Mouse (Mus musculus) T-cell, adult 66 days (primary cell): ENCODE data around the gene Usp17ld. TPM values are rescaled to one million over a fixed set of nuclear protein-coding genes. Genes with fewer than 3 reads are reported as not detected.

Experiments used
- total RNA-seq, 2 experiments: library from RNA; stranded (reverse); gene quantifications; 3 replicates in 1 of 2; 4 replicates in 1 of 2; pipeline ENCODE4 v1.2.4; 2023

Usp17ld gene
- not detected for total RNA-seq

DNA sequence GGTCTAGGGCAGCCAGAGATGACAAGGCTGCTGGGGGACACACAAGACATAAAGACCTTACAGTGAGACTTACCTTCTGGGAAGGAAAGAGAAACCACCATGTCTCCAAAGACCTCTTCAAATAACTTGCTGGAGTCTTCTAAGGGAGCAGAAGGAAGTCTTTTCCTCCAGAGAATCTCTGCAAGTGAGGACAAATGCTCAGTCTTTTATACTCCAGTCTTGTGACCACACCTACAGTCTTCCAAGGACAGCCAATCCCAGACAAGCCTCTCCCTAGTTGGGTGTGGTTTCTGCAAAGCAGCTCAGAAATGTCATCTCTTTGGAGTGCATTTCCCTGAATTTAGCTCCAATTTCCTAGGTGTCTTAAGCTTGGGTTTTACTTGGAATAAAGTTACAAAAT, at the start of gene Usp17ld:
Gene Usp17ld, minus strand, starts transcription at position 101 of the 400 bp plus-strand sequence.

DNA sequence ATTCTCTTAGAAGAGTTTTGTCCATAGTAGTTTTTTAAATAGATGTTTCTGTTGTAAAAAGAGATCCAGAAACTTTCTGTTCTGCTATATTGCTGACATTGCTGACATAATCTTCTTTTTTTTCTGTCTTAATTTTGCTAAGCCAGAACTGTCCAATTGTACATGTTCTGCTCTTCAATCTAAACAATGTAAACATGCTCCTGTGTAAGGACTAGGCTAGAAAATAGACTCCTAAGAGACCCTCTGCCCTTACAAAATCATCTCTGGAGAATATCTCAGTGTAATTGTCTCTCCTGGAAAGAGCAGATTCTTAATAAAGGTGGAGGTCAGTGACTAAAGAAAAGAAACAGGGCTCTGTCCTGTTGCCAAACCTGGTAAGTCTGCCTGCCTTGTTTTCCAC, 35.6 kb downstream of the Usp17ld start, which contains the start of gene Olfr594:
Gene Olfr594, plus strand, starts transcription at position 301 of the 400 bp plus-strand sequence.

GRCm38 (mm10) chr7:103211562-103211961, 40.7 kb downstream of the Usp17ld start, which contains the start of gene Olfr593:
TSS of gene Olfr593 (plus strand) at chr7:103211862.

Other genes starting within 250 kb of the Usp17ld start
- gene Olfr582, start 214.5 kb downstream of the Usp17ld start, total RNA-seq = not detected
- gene Olfr583, start 201.2 kb downstream of the Usp17ld start, total RNA-seq = not detected
- gene Olfr584, start 170.6 kb downstream of the Usp17ld start, total RNA-seq = not detected
- gene Olfr585, start 154.8 kb downstream of the Usp17ld start, total RNA-seq = not detected
- not detected for gene Olfr586, start 126.9 kb downstream of the Usp17ld start, total RNA-seq
- not detected for gene Olfr588-ps1, start 111.6 kb downstream of the Usp17ld start, total RNA-seq
- not detected for gene Olfr589, start 96.1 kb downstream of the Usp17ld start, total RNA-seq
- gene Olfr591, start 74.2 kb downstream of the Usp17ld start, total RNA-seq = not detected
- gene Olfr592, start 67.7 kb downstream of the Usp17ld start, total RNA-seq = not detected
- gene Olfr593, start 40.6 kb downstream of the Usp17ld start, total RNA-seq = not detected
- not detected for gene Olfr594, start 35.5 kb downstream of the Usp17ld start, total RNA-seq
- gene Olfr596, start 53.1 kb upstream of the Usp17ld start, total RNA-seq = not detected
- gene Olfr597, start 63.8 kb upstream of the Usp17ld start, total RNA-seq = not detected
- not detected for gene Olfr598, start 71.1 kb upstream of the Usp17ld start, total RNA-seq
- not detected for gene Olfr599, start 83.4 kb upstream of the Usp17ld start, total RNA-seq
- gene Olfr600, start 97.2 kb upstream of the Usp17ld start, total RNA-seq = not detected
- not detected for gene Olfr601, start 110.2 kb upstream of the Usp17ld start, total RNA-seq
- gene Olfr603, start 133.7 kb upstream of the Usp17ld start, total RNA-seq = not detected
- not detected for gene Usp17lc, start 162.6 kb upstream of the Usp17ld start, total RNA-seq
- gene Olfr605, start 192.9 kb upstream of the Usp17ld start, total RNA-seq = not detected
- not detected for gene Olfr606, start 196.5 kb upstream of the Usp17ld start, total RNA-seq
- gene Olfr607, start 211.6 kb upstream of the Usp17ld start, total RNA-seq = not detected
- not detected for gene Olfr608, start 217.4 kb upstream of the Usp17ld start, total RNA-seq
- gene Olfr609, start 245.6 kb upstream of the Usp17ld start, total RNA-seq = not detected